Mouse (Mus musculus): ENCODE results near the gene Gnb1l. TPM values are rescaled to one million over a fixed set of nuclear protein-coding genes. Genes with fewer than 3 reads are reported as not detected.

Gnb1l gene
- polyA plus RNA-seq, 1 experiment from 2014 or later: 17.8 TPM

GRCm38 (mm10) chr16:18587847-18588737 lies 89.6 kb downstream of the Gnb1l start:
- Histone ChIP-seq H3K4me3 (ENCODE audit: low read depth, low read length) (peak overlapping the region; percentile 55), H3K9ac (ENCODE audit: low read depth, low read length) (peak overlapping the region; percentile 52), H3K27me3 (replicated peaks; ENCODE audit: control insufficient read depth, insufficient read depth, low read length) (peaks cover 94% of the 10 kb centered on the region), H3K4me2 (ENCODE audit: low read depth, low read length) (peak overlapping the region; percentile 87), H3K4me1 (ENCODE audit: control insufficient read depth, insufficient read depth, low read length) (peaks cover 25% of the 10 kb centered on the region; the same call in 1 of the 2 replicates), H3K27ac (replicated peaks; ENCODE audit: low read depth, low read length) (peak overlapping the region; percentile 76; the same call in 1 of the 2 replicates), H3K36me3 (ENCODE audit: control insufficient read depth, insufficient read depth, low read length) (no peaks in the 10 kb centered on the region), H3K9me3 (ENCODE audit: control insufficient read depth, low read length) (no peaks in the 10 kb centered on the region)
- WGBS: 3% methylated on average over 32 of the region's 57 CpGs
- ATAC-seq (ENCODE audit: low read depth) (peak; percentile 64), DNase-seq (ENCODE audit: low spot score) (no peak)

GRCm38 (mm10) chr16:18588738-18589055 lies 90.2 kb downstream of the Gnb1l start:
- Histone ChIP-seq H3K4me3 (ENCODE audit: low read depth, low read length) (peak overlapping the region; percentile 55), H3K27me3 (replicated peaks; ENCODE audit: control insufficient read depth, insufficient read depth, low read length) (peaks cover 93% of the 10 kb centered on the region), H3K36me3 (ENCODE audit: control insufficient read depth, insufficient read depth, low read length) (no peaks in the 10 kb centered on the region), H3K9ac (ENCODE audit: low read depth, low read length) (no peak overlapping the region), H3K4me2 (ENCODE audit: low read depth, low read length) (peak overlapping the region; percentile 87), H3K27ac (replicated peaks; ENCODE audit: low read depth, low read length) (0 out of 2 replicates have a peak overlapping the region, but pooled peaks have one; percentile 8), H3K4me1 (ENCODE audit: control insufficient read depth, insufficient read depth, low read length) (peaks cover 25% of the 10 kb centered on the region; the same call in 1 of the 2 replicates), H3K9me3 (ENCODE audit: control insufficient read depth, low read length) (no peaks in the 10 kb centered on the region)
- DNase-seq (ENCODE audit: low spot score): no peak
- ATAC-seq (ENCODE audit: low read depth): no peak
- WGBS: 8% methylated on average over 19 of the region's 31 CpGs

GRCm38 (mm10) chr16:18589080-18589621 lies 90.6 kb downstream of the Gnb1l start:
- peaks cover 25% of the 10 kb centered on the region; the same call in 1 of the 2 replicates for H3K4me1 ChIP-seq (ENCODE audit: control insufficient read depth, insufficient read depth, low read length)
- peak overlapping the region; percentile 55; the same call in 1 of the 2 replicates for H3K4me3 ChIP-seq (ENCODE audit: low read depth, low read length)
- DNase-seq (ENCODE audit: low spot score) (no peak), ATAC-seq (ENCODE audit: low read depth) (no peak)
- H3K9me3 ChIP-seq (ENCODE audit: control insufficient read depth, low read length): no peaks in the 10 kb centered on the region
- H3K4me2 ChIP-seq (ENCODE audit: low read depth, low read length): peak overlapping the region; percentile 87
- no peak overlapping the region for H3K27ac ChIP-seq (replicated peaks; ENCODE audit: low read depth, low read length)
- WGBS: 31% methylated on average over 9 of the region's 9 CpGs
- peaks cover 88% of the 10 kb centered on the region for H3K27me3 ChIP-seq (replicated peaks; ENCODE audit: control insufficient read depth, insufficient read depth, low read length)
- H3K36me3 ChIP-seq (ENCODE audit: control insufficient read depth, insufficient read depth, low read length): no peaks in the 10 kb centered on the region
- H3K9ac ChIP-seq (ENCODE audit: low read depth, low read length): no peak overlapping the region

- Histone ChIP-seq H3K27ac (replicated peaks; ENCODE audit: low read depth, low read length) (no peak within 1 kb of the TSS), H3K9me3 (ENCODE audit: control insufficient read depth, low read length) (no peaks in the 10 kb centered on the region), H3K4me2 (ENCODE audit: low read depth, low read length) (peak within 1 kb of the TSS; percentile 43), H3K36me3 (ENCODE audit: control insufficient read depth, insufficient read depth, low read length) (no peaks in the 10 kb centered on the region), H3K4me1 (ENCODE audit: control insufficient read depth, insufficient read depth, low read length) (peaks cover 25% of the 10 kb centered on the region; the same call in 1 of the 2 replicates), H3K9ac (ENCODE audit: low read depth, low read length) (no peak within 1 kb of the TSS; the same call in 1 of the 2 replicates), H3K4me3 (ENCODE audit: low read depth, low read length) (peak within 1 kb of the TSS; percentile 32), H3K27me3 (replicated peaks; ENCODE audit: control insufficient read depth, insufficient read depth, low read length) (peaks cover 79% of the 10 kb centered on the region)
- 6% methylated on average over 37 of the region's 48 CpGs for WGBS
- ATAC-seq (ENCODE audit: low read depth) (no peak), DNase-seq (ENCODE audit: low spot score) (no peak)
Observed at GRCm38 (mm10) chr16:18589804-18590790, 91.6 kb downstream of the Gnb1l start, which contains the start of gene Tbx1. Gene Tbx1, minus strand, starts transcription at chr16:18590671.

- ATAC-seq (ENCODE audit: low read depth) (0 out of 2 replicates have a peak, but pooled peaks have one; percentile 27), DNase-seq (ENCODE audit: low spot score) (no peak)
- Histone ChIP-seq H3K4me2 (ENCODE audit: low read depth, low read length) (peak overlapping the region; percentile 43), H3K4me1 (ENCODE audit: control insufficient read depth, insufficient read depth, low read length) (peaks cover 19% of the 10 kb centered on the region; the same call in 1 of the 2 replicates), H3K36me3 (ENCODE audit: control insufficient read depth, insufficient read depth, low read length) (no peaks in the 10 kb centered on the region), H3K27ac (replicated peaks; ENCODE audit: low read depth, low read length) (no peak overlapping the region), H3K9ac (ENCODE audit: low read depth, low read length) (no peak overlapping the region; the same call in 1 of the 2 replicates), H3K4me3 (ENCODE audit: low read depth, low read length) (peak overlapping the region; percentile 32), H3K27me3 (replicated peaks; ENCODE audit: control insufficient read depth, insufficient read depth, low read length) (peaks cover 66% of the 10 kb centered on the region), H3K9me3 (ENCODE audit: control insufficient read depth, low read length) (no peaks in the 10 kb centered on the region)
- WGBS: 6% methylated on average over 42 of the region's 59 CpGs
Observed at GRCm38 (mm10) chr16:18591047-18592018, 92.8 kb downstream of the Gnb1l start.

GRCm38 (mm10) chr16:18593930-18594329 lies 95.4 kb downstream of the Gnb1l start:
- WGBS: 64% methylated on average over 2 of the region's 2 CpGs
- Histone ChIP-seq H3K27ac (replicated peaks; ENCODE audit: low read depth, low read length) (no peak overlapping the region), H3K4me1 (ENCODE audit: control insufficient read depth, insufficient read depth, low read length) (peaks cover 12% of the 10 kb centered on the region; the same call in 1 of the 2 replicates), H3K4me2 (ENCODE audit: low read depth, low read length) (no peak overlapping the region), H3K27me3 (replicated peaks; ENCODE audit: control insufficient read depth, insufficient read depth, low read length) (peaks cover 42% of the 10 kb centered on the region), H3K36me3 (ENCODE audit: control insufficient read depth, insufficient read depth, low read length) (no peaks in the 10 kb centered on the region), H3K9me3 (ENCODE audit: control insufficient read depth, low read length) (no peaks in the 10 kb centered on the region), H3K4me3 (ENCODE audit: low read depth, low read length) (no peak overlapping the region), H3K9ac (ENCODE audit: low read depth, low read length) (no peak overlapping the region)
- ATAC-seq (ENCODE audit: low read depth) (no peak), DNase-seq (ENCODE audit: low spot score) (no peak)

- H3K9ac ChIP-seq (ENCODE audit: low read depth, low read length): no peak overlapping the region
- H3K9me3 ChIP-seq (ENCODE audit: control insufficient read depth, low read length): no peaks in the 10 kb centered on the region
- peaks cover 5% of the 10 kb centered on the region; the same call in 1 of the 2 replicates for H3K4me1 ChIP-seq (ENCODE audit: control insufficient read depth, insufficient read depth, low read length)
- H3K27me3 ChIP-seq (replicated peaks; ENCODE audit: control insufficient read depth, insufficient read depth, low read length): peaks cover 19% of the 10 kb centered on the region
- H3K27ac ChIP-seq (replicated peaks; ENCODE audit: low read depth, low read length): no peak overlapping the region
- no peak overlapping the region for H3K4me3 ChIP-seq (ENCODE audit: low read depth, low read length)
- DNase-seq (ENCODE audit: low spot score) (no peak), ATAC-seq (ENCODE audit: low read depth) (peak; percentile 35; the same call in 1 of the 2 replicates)
- H3K36me3 ChIP-seq (ENCODE audit: control insufficient read depth, insufficient read depth, low read length): no peaks in the 10 kb centered on the region
- WGBS: 31% methylated on average over 4 of the region's 5 CpGs
- H3K4me2 ChIP-seq (ENCODE audit: low read depth, low read length): no peak overlapping the region
Observed at GRCm38 (mm10) chr16:18596255-18596654, 97.7 kb downstream of the Gnb1l start.

Data from embryonic facial prominence, embryonic 14.5 days (tissue).